Mouse (Mus musculus) heart, postnatal 36 days (tissue): Measurements from ENCODE around the gene St6galnac4. TPM values are rescaled to one million over a fixed set of nuclear protein-coding genes. Genes with fewer than 3 reads are reported as not detected.

Experiments used
- DNase-seq, 2 experiments: peaks; one replicate each; pipeline ENCODE4 v3.0.0; 2021 to 2022
- intact Hi-C: fragments of 180-260 bp; cut with DNase I; formaldehyde crosslinking; loops from one replicate; pipeline ENCODE4 v1.15.1; 2025
- total RNA-seq, 2 experiments: library from RNA; stranded (reverse); gene quantifications; 2 replicates each; pipeline ENCODE4 v1.2.3; 2021

Gene St6galnac4
- 10 to 100 TPM; 18.7 to 21.7 TPM for total RNA-seq

DNA sequence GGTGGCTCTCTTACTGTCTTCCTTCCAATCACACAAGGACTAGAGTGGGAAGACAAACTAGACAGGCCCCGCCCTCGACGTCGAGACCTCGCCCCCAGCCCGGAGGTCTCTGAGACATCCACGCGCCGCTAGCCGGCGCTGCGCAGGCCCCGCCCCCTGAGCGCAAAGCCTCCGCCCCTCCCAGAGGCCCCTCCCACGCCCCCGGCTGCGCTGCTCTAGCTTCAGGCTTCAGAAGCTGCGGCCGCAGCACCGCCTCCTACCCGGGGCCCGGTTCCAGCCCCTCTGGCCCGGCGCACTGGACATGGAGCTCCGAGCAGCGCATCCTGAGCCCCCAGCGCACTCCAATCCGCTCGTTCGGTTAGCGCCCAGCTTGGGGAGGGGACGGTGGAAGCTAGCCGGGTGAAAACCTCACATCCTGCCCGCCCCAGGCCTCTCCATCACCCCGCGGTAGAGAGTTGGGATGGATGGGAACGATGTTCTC lies at the start of gene St6galnac4:
TSS of gene St6galnac4 (plus strand) at position 225 of the 481 bp plus-strand sequence.
- DNase-seq = peak; percentile 90 to 91
- intact Hi-C loops = no loop called here

DNA sequence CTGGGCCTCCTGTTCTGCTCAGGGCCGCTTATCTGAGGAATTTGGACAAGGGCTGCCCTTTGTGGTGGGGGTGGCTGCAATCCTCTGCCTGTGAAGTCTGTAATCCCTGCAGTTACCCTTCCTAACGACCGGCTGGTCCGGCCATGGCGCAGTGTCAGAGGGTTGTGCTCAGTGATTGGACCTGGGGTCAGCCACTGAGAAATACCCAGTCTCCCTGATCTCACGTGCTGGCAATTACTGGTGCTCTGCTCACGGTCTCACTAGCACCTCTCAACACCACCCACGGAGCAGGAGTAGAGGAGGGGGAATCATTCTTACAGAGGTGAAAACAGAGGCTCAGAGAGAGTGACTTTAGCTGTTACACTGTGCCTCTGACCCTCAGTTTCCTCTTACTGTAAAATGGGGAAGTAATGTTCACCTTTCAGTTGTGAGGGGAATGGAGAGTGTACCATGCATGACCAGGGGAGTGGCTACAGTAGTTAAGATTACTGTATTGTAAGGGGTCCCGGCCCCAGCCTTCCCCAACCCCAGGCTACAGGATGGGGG lies 49.5 kb upstream of the St6galnac4 start:
- no peak for DNase-seq
- intact Hi-C loops = loop anchor here (2.0 kb wide), 1 partner anchor 29 kb away; no protein-coding TSS in a partner anchor

DNA sequence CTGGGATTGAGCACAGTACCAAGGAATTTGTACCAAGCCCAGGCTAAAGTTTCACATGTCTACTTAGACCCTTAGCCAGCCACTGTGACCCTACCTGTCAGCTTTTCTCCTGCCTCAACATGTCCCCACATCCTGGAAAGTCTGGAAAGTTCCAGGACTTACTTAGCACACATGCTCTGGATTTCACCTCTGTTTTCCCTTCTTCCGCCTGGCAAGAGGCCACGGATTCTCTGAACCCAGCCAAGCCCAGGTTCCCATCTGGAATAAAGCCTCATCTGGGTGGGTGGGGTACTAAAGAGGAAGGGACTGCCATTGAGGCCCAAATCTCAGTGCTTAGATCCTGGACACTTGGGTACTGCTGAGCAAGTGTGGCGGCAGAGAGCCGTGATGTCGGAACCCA lies 49.0 kb upstream of the St6galnac4 start:
- DNase-seq = peak; percentile 40 to 41
- intact Hi-C loops = loop anchor here (2.0 kb wide), 1 partner anchor 29 kb away; no protein-coding TSS in a partner anchor

DNA sequence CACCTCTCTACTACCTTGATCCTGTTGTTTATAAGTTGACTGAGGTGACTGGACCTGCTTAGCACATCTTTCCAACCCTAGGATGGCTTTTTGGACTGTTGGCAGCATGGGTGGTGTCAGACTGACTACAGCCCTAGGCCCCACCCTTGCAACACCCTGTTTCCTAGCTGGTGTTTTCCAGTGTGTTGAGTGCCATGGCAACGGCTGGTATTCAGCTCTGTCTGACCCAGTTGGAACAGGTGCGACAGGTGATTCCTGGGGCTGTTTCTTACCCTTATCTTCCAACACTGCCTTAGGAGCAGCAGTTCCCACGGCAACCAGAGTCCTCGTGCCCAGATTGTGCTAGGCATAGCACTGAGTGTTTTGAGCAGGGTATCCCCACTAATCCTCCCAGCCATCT lies 48.4 kb upstream of the St6galnac4 start:
- intact Hi-C loops = no loop called here
- DNase-seq = no peak

DNA sequence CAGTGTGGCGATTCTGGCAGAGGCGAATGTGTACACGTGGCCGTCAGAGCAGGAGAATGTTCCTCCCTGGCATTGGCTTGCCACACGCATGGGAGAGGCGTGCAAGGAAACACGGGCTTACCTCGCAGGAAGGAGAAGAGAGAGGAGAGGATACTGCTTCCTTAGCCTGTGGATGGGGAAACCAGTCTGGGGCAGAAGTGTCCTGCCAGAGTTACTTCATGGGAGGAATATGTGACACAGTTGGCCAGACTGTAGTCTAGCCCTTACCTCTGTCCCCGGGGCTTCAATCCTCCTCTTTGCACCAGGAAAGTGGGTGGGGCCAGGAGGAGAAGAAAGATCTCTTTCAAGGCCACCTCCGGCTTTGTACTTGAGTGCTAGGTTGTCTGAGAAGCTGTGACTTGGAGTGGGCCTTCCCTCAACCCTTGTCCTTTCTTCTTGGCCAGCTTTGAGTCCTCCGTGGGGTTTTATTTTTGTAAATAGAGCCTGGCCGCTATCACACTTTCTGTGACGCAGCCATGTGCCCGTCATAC lies 47.4 kb upstream of the St6galnac4 start:
- DNase-seq = no peak
- intact Hi-C loops = no loop called here

DNA sequence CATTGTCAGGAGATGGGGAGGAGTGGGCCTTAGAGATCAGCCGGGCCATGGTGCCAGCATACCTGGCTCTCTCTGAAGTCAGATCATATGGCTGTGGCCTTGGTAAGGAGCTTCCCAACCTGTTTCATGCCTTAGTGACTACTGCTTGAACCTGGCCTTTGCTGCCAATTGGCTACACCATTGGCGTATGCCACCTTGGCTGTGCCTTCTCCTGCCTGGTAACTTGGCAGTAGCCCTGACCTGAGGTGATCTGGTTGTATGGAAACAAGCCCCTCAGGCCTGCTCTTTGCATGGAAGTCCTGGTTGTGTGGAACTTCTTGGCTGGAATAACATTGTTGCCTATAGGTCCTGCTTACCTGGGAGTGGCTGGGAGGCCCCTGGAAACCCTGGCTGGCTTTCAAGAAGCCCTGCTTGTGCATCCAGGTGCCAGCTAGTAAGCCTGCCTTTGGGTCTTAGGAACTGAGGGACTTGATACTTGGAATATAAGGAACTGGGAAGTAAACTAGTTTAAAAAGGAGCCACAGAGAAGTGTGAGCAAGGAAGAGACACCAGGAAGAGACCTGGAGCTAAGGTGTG lies 45.5 kb upstream of the St6galnac4 start:
- intact Hi-C loops = no loop called here
- DNase-seq = no peak

DNA sequence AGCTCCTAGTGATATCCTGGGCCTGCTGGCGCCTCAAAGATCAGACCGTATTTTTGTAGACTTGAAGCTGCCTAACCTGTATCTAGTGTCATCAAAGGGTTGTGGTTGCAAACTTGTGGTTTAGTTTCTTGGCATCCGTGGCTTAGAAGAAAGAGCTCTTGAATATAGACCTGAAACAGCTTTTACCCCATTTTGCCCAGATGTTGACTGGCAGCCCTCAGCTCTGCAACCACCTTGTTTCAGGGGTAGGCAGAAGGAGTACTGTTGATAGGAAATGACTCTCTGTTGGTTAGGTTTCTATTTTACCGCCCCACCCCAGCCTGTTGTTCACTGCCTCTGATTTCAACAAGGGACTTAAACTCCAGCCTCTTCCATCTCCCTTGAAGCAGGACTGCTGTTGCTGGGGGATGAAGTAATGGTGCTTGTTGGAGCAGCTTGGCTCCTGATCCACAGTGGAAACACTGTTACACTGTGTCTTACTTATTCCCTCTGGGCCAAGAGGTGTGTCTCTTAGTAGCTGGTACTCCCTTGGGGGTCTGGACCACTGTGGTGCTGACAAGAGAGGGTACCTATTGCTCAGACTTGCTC lies 44.8 kb upstream of the St6galnac4 start:
- intact Hi-C loops = no loop called here
- no peak for DNase-seq

DNA sequence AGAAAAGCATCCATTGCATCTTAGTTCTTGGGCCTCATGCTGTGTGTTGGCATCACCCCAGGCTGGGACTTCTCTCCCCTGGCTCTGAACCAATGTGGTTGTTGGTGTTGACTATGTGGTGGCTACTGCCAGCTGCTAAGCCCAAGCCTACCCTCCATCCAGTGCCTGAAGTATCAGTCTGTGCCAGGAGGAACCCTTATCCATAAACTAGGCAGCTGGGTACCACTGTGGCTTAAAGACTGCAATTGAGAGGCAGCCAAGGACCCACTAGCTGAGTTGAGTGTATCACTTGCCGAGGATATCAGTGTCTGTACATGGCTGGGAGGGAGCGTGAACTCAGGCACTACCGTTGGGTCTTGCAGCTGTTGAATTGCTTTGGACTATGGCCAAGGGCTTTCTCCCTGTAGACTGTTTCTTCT lies 43.9 kb upstream of the St6galnac4 start:
- intact Hi-C loops = no loop called here
- no peak for DNase-seq

DNA sequence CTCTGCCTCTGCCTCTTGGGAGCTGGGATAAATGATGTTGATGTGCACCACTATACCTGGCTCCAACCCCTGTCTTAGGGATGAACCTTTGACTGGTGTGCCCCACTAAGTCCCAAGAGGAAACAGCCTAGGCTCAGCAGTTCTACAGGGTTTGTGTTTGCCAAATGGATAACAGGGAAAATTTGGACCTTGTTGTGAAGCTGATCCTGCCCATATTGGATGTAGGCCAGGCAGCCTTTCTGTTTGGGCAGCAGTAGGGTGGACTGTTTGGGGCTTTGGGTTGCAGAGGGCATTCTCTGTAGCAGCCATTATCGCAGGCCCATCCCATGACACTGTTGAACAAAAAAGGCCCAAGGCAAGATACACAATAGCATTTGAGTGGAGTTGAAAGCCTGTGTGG lies 39.9 kb upstream of the St6galnac4 start:
- intact Hi-C loops = no loop called here
- DNase-seq = no peak

DNA sequence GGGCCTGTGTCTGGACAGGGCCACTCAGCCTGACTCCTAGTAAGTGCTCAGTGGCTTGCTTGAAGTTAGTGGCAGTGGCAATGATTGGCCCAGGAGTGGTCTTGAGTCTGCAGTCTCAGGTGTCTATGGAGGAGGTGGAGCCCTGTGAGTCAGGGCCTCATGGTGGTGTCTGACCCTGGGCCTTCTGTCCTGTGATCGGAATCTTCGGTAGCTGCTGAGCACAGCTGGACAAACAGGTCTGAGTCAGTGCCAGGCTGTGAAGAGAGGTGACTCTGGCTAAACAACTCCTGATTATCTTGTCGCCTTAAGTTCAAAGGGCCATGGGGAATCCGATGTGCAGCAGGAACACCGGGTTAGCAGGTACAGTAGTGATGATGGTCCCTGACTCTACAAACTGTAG lies 39.5 kb upstream of the St6galnac4 start:
- DNase-seq = no peak
- intact Hi-C loops = no loop called here

DNA sequence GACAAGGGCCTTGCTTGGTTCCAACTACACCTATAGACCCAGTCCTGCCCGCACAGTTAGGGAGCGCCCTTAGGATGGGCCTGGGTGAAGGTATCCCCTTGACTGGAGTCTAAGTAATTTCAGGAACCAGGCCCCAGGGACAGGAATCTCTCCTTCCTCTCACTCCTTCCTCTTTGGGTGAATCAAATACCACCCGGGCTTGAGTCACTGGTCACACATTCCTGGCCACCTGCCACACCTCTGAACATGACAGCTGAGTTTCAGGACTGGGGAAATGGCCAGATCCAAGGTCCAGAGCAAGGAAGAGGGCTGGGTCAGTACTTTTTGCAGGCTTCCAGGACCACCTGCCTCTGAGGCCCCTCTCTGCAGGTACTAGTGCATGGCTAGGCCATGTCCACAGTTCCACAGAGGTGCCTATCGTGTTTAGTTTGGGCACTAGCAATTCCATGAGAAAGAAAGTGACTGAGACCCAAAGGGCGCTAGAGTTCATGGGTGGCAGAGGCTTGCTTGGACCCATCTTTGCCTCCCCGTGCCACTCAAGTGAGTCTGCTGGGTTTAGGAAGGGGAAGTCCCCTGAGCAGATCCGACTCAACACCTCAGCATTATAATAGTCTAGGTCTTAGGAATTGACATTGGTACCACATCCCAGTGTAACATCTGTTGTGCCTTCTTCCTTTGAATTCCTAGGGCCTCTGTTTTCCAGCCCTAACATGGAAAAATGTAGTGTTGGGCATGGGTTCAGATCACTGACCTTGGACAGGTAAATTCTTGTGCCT lies 38.7 kb upstream of the St6galnac4 start:
- DNase-seq = peak; percentile 50 to 61
- intact Hi-C loops = no loop called here

DNA sequence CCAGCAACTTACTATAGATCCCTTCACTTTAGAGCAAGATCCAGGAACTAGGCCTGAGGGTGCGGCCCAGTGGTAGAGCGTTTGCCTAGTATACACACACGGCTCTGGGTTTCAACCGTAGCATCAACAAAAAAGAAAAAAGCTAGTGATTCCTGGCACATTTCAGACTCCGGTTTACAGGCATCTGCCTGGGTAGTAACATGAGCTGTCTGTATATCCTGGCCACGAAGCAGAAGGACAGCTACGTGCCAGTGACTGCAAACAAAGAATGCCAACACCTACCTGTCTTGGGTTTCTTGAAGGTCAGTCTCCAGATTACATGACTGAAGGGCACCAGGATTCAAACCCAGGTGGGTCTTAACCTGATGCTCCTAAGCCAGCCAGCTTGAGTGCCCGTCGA lies 37.7 kb upstream of the St6galnac4 start:
- no peak for DNase-seq
- intact Hi-C loops = no loop called here

DNA sequence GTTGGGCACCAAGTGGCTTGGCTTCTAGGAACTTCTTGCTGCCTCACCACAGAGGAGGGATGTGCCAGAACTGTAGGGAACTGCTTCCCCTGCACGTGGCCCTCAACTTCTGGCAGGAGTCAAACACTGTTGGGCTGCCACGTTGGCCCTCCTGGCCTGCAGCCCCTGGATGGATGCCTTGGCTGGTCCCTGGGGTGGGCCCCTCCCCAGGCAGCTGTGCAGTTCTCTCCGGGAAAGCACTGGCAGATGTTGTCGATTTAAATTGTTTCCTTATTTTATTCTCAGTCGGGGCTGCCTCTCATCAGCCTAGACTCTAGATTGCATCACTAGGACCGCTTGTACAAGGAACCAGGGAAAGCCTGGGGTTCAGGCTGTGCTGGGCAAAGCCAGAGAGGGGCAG lies 37.1 kb upstream of the St6galnac4 start:
- intact Hi-C loops = no loop called here
- DNase-seq = peak; percentile 81 to 85

DNA sequence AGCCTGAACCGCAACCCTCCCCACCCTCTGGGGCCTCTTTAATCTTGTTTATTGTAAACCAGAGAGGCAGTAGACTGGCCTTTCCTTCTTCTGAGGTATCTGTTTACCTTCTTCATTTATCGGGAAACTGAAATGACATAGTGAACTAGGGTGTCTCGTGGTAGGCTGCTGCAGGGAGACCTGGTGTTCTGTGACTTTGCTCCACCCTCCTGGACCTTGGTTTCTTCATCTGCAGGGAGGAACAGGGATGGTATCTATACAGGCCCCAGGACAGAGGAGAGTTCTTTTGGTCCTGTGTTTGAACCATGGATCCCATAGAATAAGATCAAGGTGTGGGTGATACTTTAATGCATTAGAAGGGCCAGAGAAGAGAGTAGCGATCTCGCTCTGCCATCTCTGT lies 35.7 kb upstream of the St6galnac4 start:
- no peak for DNase-seq
- intact Hi-C loops = no loop called here

DNA sequence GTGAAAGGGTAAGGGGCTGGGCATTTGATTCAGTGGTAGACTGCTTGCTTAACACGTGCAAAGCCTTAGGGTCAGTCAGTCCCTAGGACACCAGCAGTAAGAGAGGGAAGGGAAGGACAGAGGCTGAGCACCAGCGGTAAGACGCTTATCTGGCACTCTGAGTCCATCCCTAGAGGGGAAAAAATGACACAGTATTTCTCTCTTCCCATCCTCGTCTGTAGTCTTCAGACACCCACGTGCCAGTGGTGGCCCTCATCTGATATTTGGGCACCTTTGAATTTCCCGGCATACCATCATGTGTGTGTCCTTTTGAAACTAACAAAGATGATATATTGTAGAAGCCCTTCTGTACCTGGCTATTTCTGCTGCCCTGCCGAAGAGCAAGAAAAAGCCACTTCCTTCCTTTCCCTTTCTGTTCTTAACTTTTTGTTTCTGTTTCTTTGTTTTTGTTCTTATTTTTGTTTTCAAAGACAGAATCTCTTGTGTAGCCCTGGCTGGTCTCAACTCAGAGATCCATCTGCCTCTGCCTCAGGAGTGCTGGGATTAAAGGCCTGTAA lies 33.2 kb upstream of the St6galnac4 start:
- intact Hi-C loops = no loop called here

DNA sequence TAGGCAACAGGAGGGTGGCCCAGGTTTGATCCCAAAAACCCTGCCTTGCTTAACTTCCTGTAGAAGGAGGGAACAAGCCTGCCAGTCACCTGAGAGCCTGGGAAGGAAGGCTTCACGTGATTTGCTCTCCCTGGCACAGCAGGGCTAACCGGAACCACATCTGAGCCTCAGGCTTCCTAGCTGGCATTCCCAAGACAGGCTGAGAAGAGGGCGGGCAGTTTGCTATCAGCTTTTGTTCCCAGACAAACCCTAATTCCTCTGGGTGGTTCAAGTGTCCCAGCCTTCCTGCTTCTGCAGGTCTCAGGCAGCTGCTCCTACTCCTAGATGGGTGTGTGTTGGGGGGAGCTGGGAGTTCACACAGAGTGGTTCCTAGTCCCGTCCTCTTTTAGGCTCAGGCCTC lies 31.4 kb upstream of the St6galnac4 start:
- no peak for DNase-seq
- intact Hi-C loops = no loop called here

More for the DNA sequence above, 33.2 kb upstream of the St6galnac4 start:
- DNase-seq = no peak

DNA sequence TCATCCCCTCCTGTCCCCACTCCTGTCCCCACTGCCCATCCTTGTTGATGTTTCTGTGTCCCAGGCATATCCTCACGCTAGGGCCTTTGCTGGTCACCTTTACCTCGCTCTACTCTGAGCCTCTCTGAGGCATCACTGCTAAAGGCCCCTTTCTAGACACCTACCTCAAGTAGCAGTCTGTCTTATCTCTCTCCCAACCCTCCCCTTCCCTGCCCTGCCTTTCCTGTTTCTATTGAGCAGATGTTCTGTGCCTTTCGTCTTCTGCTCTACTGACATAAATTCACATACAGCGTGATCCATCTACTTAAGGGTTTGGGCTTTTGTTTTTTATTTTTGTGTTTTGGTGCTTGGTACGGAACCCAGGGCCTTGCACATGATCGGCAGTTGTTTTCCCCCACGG lies 30.9 kb upstream of the St6galnac4 start:
- intact Hi-C loops = no loop called here
- DNase-seq = no peak

DNA sequence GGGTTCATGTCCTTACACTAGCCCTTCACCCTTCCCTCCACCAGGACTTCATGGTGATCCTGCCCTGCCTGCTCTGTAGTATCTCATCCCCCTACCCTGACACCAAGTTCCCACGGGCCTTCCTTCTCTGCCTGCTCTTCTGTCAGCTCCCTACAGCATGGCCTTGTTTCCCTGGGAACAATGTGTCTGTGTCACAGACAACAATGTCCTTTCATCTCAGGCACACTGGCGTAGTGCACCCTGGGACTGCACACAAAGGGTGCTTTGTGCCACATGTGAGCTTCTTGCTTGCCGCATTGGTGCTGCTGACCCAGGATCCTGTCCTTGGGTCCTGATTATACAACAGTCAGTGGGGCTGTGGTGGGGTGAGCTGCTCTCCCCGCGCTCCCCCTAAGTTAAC lies 27.3 kb upstream of the St6galnac4 start:
- intact Hi-C loops = no loop called here
- DNase-seq = no peak

DNA sequence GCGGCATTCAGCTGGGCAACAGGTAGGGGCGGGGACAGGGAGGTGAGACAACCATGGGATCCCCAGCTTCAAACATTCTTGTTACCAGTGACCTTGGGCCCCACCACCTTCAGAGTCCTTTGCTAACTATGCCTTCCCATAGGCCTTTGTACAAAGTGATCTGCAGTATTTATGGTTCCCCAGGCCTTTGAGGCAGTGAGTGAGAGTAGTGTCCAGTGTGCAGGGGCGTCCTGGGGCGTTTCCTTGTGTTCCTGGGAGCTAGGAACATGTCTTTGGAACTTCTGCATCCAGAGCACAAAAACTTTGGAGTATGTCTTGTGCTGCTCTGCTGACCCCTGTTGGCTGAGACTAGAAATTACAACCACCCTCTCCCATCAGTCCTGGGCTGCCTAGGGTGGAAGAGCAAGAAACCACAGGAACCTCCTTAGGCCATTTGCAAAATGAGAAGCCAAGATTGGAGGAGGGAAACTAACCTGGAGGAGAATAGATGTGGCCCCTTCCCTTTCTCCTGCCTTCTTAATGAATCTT lies 20.3 kb upstream of the St6galnac4 start:
- intact Hi-C loops = loop anchor here (1.0 to 5.0 kb wide), 4 partner anchors 30 to 162 kb away; no protein-coding TSS in a partner anchor
- DNase-seq = peak; percentile 72 to 79

DNA sequence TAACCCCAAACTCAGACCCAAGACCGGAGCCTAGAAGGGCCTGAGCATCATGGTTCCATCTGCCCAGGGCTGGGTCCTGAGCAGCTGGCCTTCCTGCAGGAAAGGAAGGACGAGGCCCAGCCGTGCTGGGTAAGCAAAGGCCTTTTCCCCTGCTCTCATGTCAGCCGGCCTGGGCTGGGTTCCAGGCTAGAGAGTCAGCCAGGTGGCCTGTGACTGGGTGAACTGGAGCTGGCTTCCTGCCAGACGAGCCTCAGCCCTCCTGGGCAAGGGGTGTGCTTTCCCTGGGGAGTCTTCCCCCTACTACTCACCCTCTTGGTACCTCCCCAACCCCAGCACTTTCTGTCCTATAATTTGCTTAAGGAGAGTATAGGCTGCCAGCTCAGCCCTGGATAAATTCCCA lies 18.7 kb upstream of the St6galnac4 start:
- intact Hi-C loops = loop anchor here (5.0 kb wide), 1 partner anchor 146 kb away; no protein-coding TSS in a partner anchor
- DNase-seq = no peak
